Mouse (Mus musculus): ENCODE data around the gene Psmb5. TPM values are rescaled to one million over a fixed set of nuclear protein-coding genes. Genes with fewer than 3 reads are reported as not detected.
"Not testable (repeated sequence)": the region's sequence is repeated elsewhere in the genome, so short reads cannot be mapped to it uniquely, and the experiment has no call there.

Gene Psmb5
- total RNA-seq, 1 experiment, result 202 TPM

- TF ChIP-seq HCFC1 (IDR thresholded peaks at IDR 0.05; ENCODE audit: borderline replicate concordance, insufficient read depth, low read length) (no peak), ZC3H11A (IDR thresholded peaks at IDR 0.05; ENCODE audit: borderline replicate concordance, low read depth, low read length) (no peak), ZNF384 (IDR thresholded peaks at IDR 0.05; ENCODE audit: low read depth, low read length) (no peak), MAFK (IDR thresholded peaks at IDR 0.05; ENCODE audit: insufficient read depth, low read depth, low read length) (no peak), CHD2 (IDR thresholded peaks at IDR 0.05; ENCODE audit: low read depth, low read length) (no peak)
- Histone ChIP-seq H3K9ac (ENCODE audit: insufficient read depth, low read depth, low read length, poor library complexity, severe bottlenecking) (no peak overlapping the region; the same call in 1 of the 2 replicates), H3K36me3 (ENCODE audit: control insufficient read depth, insufficient read depth, low read length, poor library complexity, severe bottlenecking) (peaks cover 33% of the 10 kb centered on the region), H3K4me3 (ENCODE audit: insufficient read depth in 1 of 2, low read depth in 1 of 2, low read length in 2 of 2, poor library complexity in 1 of 2, severe bottlenecking in 1 of 2) (peak overlapping the region in 1 of 2 experiments; percentile 90; a peak in 2 of 4 replicates), H3K4me1 (ENCODE audit: control insufficient read depth in 2 of 2, insufficient read depth in 2 of 2, low read length in 2 of 2, poor library complexity in 1 of 2) (peaks cover 0 to 6% of the 10 kb centered on the region in 2 experiments; a peak in 2 of 4 replicates), H3K27ac (ENCODE audit: insufficient read depth, low read depth, low read length, poor library complexity, severe bottlenecking) (no peak overlapping the region), H3K9me3 (ENCODE audit: control insufficient read depth, insufficient read depth, low read depth, low read length) (no peaks in the 10 kb centered on the region)
- in situ Hi-C loops (cut with MboI; ENCODE audit: low sequenced_read_pairs in 2 of 2, unreplicated experiment in 2 of 2), result no loop called here
- DNase-seq (ENCODE audit: low read depth, low spot score), result no peak
These were observed 1.5 kb downstream of the Psmb5 start for GRCm38 (mm10) chr14:54616226-54616825.

DNA sequence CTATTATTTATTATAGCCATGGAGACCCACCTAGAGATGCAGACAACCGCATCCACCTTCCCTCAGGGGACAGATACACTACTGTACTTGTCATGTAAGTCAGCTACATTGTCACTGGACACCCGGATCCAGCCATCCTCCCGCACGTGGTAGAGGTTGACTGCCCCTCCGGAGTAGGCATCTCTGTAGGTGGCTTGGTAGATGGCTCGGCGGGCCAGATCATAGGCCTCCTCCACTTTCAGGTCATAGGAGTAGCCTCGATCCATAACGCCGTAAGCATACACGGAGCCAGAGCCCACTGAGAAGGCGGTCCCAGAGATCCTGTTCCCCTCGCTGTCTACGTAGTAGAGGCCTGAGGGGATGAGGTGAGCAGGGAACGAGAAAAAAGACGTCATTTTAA is 3.7 kb downstream of the Psmb5 start:
- H3K27ac ChIP-seq (ENCODE audit: insufficient read depth, low read depth, low read length, poor library complexity, severe bottlenecking); DNase-seq (ENCODE audit: low read depth, low spot score); H3K4me3 ChIP-seq (ENCODE audit: insufficient read depth in 1 of 2, low read depth in 1 of 2, low read length in 2 of 2, poor library complexity in 1 of 2, severe bottlenecking in 1 of 2); H3K9me3 ChIP-seq (ENCODE audit: control insufficient read depth, insufficient read depth, low read depth, low read length); in situ Hi-C loops (cut with MboI; ENCODE audit: low sequenced_read_pairs in 2 of 2, unreplicated experiment in 2 of 2); H3K4me1 ChIP-seq (ENCODE audit: control insufficient read depth in 2 of 2, insufficient read depth in 2 of 2, low read length in 2 of 2, poor library complexity in 1 of 2); H3K9ac ChIP-seq (ENCODE audit: insufficient read depth, low read depth, low read length, poor library complexity, severe bottlenecking): not testable (repeated sequence)
- peaks cover 33% of the 10 kb centered on the region for H3K36me3 ChIP-seq (ENCODE audit: control insufficient read depth, insufficient read depth, low read length, poor library complexity, severe bottlenecking)

DNA sequence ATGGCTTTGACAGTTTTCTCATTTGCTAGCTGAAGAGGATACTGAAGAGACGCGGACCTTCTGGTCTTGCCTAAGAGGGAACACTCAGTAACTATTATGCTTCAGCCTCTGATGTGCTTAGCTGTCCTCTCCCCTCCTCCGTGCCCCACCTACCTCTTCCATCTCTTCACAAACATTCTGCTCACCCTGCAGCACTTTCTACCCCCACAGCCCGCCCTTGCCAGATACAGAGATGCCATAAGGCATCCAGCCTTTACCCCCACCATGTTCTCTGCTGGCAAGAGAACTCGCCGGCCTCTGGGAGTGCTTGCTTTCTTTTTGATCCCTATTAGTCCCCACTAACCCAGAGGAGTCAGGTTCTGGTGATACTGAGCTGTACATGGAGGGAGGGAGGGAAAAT is 7.2 kb downstream of the Psmb5 start:
- H3K27ac ChIP-seq (ENCODE audit: insufficient read depth, low read depth, low read length, poor library complexity, severe bottlenecking), result no peak overlapping the region
- no peak overlapping the region for H3K4me3 ChIP-seq (ENCODE audit: insufficient read depth in 1 of 2, low read depth in 1 of 2, low read length in 2 of 2, poor library complexity in 1 of 2, severe bottlenecking in 1 of 2)
- peaks cover 0 to 9% of the 10 kb centered on the region in 2 experiments; a peak in 2 of 4 replicates for H3K4me1 ChIP-seq (ENCODE audit: control insufficient read depth in 2 of 2, insufficient read depth in 2 of 2, low read length in 2 of 2, poor library complexity in 1 of 2)
- no peaks in the 10 kb centered on the region for H3K9me3 ChIP-seq (ENCODE audit: control insufficient read depth, insufficient read depth, low read depth, low read length)
- no peak for DNase-seq (ENCODE audit: low read depth, low spot score)
- H3K36me3 ChIP-seq (ENCODE audit: control insufficient read depth, insufficient read depth, low read length, poor library complexity, severe bottlenecking), result peaks cover 26% of the 10 kb centered on the region
- in situ Hi-C loops (cut with MboI; ENCODE audit: low sequenced_read_pairs in 2 of 2, unreplicated experiment in 2 of 2), result no loop called here
- TF ChIP-seq ZC3H11A (IDR thresholded peaks at IDR 0.05; ENCODE audit: borderline replicate concordance, low read depth, low read length) (no peak), CHD2 (IDR thresholded peaks at IDR 0.05; ENCODE audit: low read depth, low read length) (no peak), HCFC1 (IDR thresholded peaks at IDR 0.05; ENCODE audit: borderline replicate concordance, insufficient read depth, low read length) (no peak), ZNF384 (IDR thresholded peaks at IDR 0.05; ENCODE audit: low read depth, low read length) (no peak), MAFK (IDR thresholded peaks at IDR 0.05; ENCODE audit: insufficient read depth, low read depth, low read length) (no peak)
- H3K9ac ChIP-seq (ENCODE audit: insufficient read depth, low read depth, low read length, poor library complexity, severe bottlenecking), result no peak overlapping the region

GRCm38 (mm10) chr14:54609962-54610361 is 7.9 kb downstream of the Psmb5 start:
- no peak overlapping the region for H3K4me3 ChIP-seq (ENCODE audit: insufficient read depth in 1 of 2, low read depth in 1 of 2, low read length in 2 of 2, poor library complexity in 1 of 2, severe bottlenecking in 1 of 2)
- no peaks in the 10 kb centered on the region for H3K9me3 ChIP-seq (ENCODE audit: control insufficient read depth, insufficient read depth, low read depth, low read length)
- TF ChIP-seq MAFK (IDR thresholded peaks at IDR 0.05; ENCODE audit: insufficient read depth, low read depth, low read length) (peak; percentile 46; the same call in 1 of the 2 replicates), CHD2 (IDR thresholded peaks at IDR 0.05; ENCODE audit: low read depth, low read length) (no peak), HCFC1 (IDR thresholded peaks at IDR 0.05; ENCODE audit: borderline replicate concordance, insufficient read depth, low read length) (no peak), ZC3H11A (IDR thresholded peaks at IDR 0.05; ENCODE audit: borderline replicate concordance, low read depth, low read length) (no peak)
- no peak overlapping the region for H3K27ac ChIP-seq (ENCODE audit: insufficient read depth, low read depth, low read length, poor library complexity, severe bottlenecking)
- in situ Hi-C loops (cut with MboI; ENCODE audit: low sequenced_read_pairs in 2 of 2, unreplicated experiment in 2 of 2), result no loop called here
- no peak overlapping the region for H3K9ac ChIP-seq (ENCODE audit: insufficient read depth, low read depth, low read length, poor library complexity, severe bottlenecking)
- peaks cover 20% of the 10 kb centered on the region for H3K36me3 ChIP-seq (ENCODE audit: control insufficient read depth, insufficient read depth, low read length, poor library complexity, severe bottlenecking)
- peaks cover 0 to 7% of the 10 kb centered on the region in 2 experiments; a peak in 3 of 4 replicates for H3K4me1 ChIP-seq (ENCODE audit: control insufficient read depth in 2 of 2, insufficient read depth in 2 of 2, low read length in 2 of 2, poor library complexity in 1 of 2)
- DNase-seq (ENCODE audit: low read depth, low spot score), result no peak

GRCm38 (mm10) chr14:54609245-54609644 is 8.6 kb downstream of the Psmb5 start:
- no peak for DNase-seq (ENCODE audit: low read depth, low spot score)
- no peak overlapping the region for H3K9ac ChIP-seq (ENCODE audit: insufficient read depth, low read depth, low read length, poor library complexity, severe bottlenecking)
- peaks cover 16% of the 10 kb centered on the region for H3K36me3 ChIP-seq (ENCODE audit: control insufficient read depth, insufficient read depth, low read length, poor library complexity, severe bottlenecking)
- in situ Hi-C loops (cut with MboI; ENCODE audit: low sequenced_read_pairs in 2 of 2, unreplicated experiment in 2 of 2), result no loop called here
- no peak for TF ChIP-seq ZC3H11A (IDR thresholded peaks at IDR 0.05; ENCODE audit: borderline replicate concordance, low read depth, low read length)
- no peak for TF ChIP-seq MAFK (IDR thresholded peaks at IDR 0.05; ENCODE audit: insufficient read depth, low read depth, low read length)
- TF ChIP-seq HCFC1 (IDR thresholded peaks at IDR 0.05; ENCODE audit: borderline replicate concordance, insufficient read depth, low read length), result no peak
- no peaks in the 10 kb centered on the region for H3K9me3 ChIP-seq (ENCODE audit: control insufficient read depth, insufficient read depth, low read depth, low read length)
- no peak overlapping the region for H3K4me3 ChIP-seq (ENCODE audit: insufficient read depth in 1 of 2, low read depth in 1 of 2, low read length in 2 of 2, poor library complexity in 1 of 2, severe bottlenecking in 1 of 2)
- no peak overlapping the region for H3K27ac ChIP-seq (ENCODE audit: insufficient read depth, low read depth, low read length, poor library complexity, severe bottlenecking)
- peaks cover 0 to 10% of the 10 kb centered on the region in 2 experiments; a peak in 2 of 4 replicates for H3K4me1 ChIP-seq (ENCODE audit: control insufficient read depth in 2 of 2, insufficient read depth in 2 of 2, low read length in 2 of 2, poor library complexity in 1 of 2)

Data from ES-E14 (cell line).